Mouse (Mus musculus) lung, postnatal 0 days (tissue): ENCODE measurements around the gene Trp53. TPM values are rescaled to one million over a fixed set of nuclear protein-coding genes. Genes with fewer than 3 reads are reported as not detected.
A peak's percentile ranks its signal among the peaks of the same experiment; 100 is the strongest.

Source experiments
- ATAC-seq: fragments of 200-750 bp; cut with Nextera tagmentation; 2 replicates; pipeline ENCODE4 v1.8.0; 2017; ENCODE audit warnings: moderate library complexity
- DNase-seq: peaks from one replicate; pipeline ENCODE4 v3.0.0-alpha.2; 2016; ENCODE audit warnings: low spot score
- H3K27ac ChIP-seq: fragments of 300-500 bp; sonication (generic); 2 replicates; pipeline ENCODE4 v1.5.1; 2014; ENCODE audit warnings: antibody characterized with exemption, mild to moderate bottlenecking, low read length, mixed read lengths
- H3K27me3 ChIP-seq: fragments of 300-500 bp; sonication (generic); replicated peaks from 2 replicates; pipeline ENCODE4 v1.6.1; 2014; ENCODE audit warnings: low read length, mixed read lengths; ENCODE audit not compliant: insufficient read depth
- H3K36me3 ChIP-seq: fragments of 300-500 bp; sonication (generic); 2 replicates; pipeline ENCODE4 v1.6.1; 2014; ENCODE audit warnings: low read length, mixed read lengths; ENCODE audit not compliant: insufficient read depth
- H3K4me1 ChIP-seq: fragments of 300-500 bp; sonication (generic); 2 replicates; pipeline ENCODE4 v1.6.1; 2014; ENCODE audit warnings: antibody characterized with exemption, low read depth, low read length, mixed read lengths; ENCODE audit not compliant: insufficient read depth
- H3K4me2 ChIP-seq: fragments of 300-500 bp; sonication (generic); replicated peaks from 2 replicates; pipeline ENCODE4 v1.6.1; 2014; ENCODE audit warnings: low read depth, mild to moderate bottlenecking, low read length, moderate library complexity, mixed read lengths
- H3K4me3 ChIP-seq: fragments of 300-500 bp; sonication (generic); 2 replicates; pipeline ENCODE4 v1.5.1; 2014; ENCODE audit warnings: low read depth, low read length
- H3K9ac ChIP-seq: fragments of 300-500 bp; sonication (generic); replicated peaks from 2 replicates; pipeline ENCODE4 v1.6.1; 2014; ENCODE audit warnings: low read depth, mild to moderate bottlenecking
- H3K9me3 ChIP-seq: fragments of 300-500 bp; sonication (generic); 2 replicates; pipeline ENCODE4 v1.6.1; 2016; ENCODE audit warnings: low read length, mixed read lengths
- CTCF ChIP-seq: IDR thresholded peaks from 2 replicates; pipeline ENCODE4 v1.5.1; 2016; ENCODE audit warnings: antibody characterized with exemption, mild to moderate bottlenecking
- EP300 ChIP-seq: IDR thresholded peaks from 2 replicates; pipeline ENCODE4 v1.6.1; 2016; ENCODE audit warnings: antibody characterized with exemption, mild to moderate bottlenecking, control low read depth
- WGBS: fragments of 180-500 bp; shearing (Covaris S2); extraction: QIAGEN DNeasy Blood & Tissue Kit; methylation state at CpG from one replicate; pipeline ENCODE4 v1.1.7; 2014; 5-methylcytosine and 5-hydroxymethylcytosine counted together
- polyA plus RNA-seq: library from polyadenylated mRNA; unstranded; fragments of >200 nt; fragmentation: Nextera tagmentation; extraction: Ambion mirVana; gene quantifications from 2 replicates; pipeline ENCODE4 v1.2.1, GENCODE M21; 2015

Gene Trp53
- polyA plus RNA-seq, 1 experiment from 2014 or later: 39.8 TPM

DNA sequence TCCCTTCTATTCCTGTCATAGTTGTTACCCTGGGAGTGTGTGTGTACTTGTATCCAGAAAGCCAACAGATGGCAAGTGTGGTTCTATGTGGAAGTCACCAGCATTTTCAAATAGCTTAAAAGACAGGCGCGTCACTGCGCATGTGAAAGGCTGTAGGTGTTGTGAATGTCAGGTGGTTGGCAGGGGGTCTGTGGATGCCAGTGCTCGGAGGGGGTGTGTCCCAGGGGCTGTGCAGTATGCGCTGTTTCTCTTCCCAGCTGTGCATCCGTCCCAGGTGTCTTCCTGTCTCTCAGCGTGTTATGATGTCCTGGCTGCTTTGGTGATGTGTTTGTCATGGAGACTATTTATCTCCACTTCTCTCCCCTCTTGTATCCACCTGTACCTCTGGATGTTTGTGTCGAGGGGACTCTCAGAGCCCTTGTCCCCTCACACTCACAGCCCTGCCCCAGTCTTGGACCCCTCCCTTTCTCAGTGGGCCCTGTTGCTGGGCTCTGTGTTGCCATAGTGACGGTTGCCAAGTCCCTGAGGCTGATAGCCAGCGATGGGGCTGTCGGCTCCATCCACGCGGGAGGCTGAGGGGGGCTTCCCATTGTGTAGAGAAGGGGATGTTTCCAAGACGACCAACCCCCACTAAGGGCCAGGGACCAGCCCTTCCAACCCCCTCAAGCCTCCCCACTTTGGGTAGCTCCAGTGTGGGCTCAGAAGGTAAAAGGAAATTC lies 27.4 kb upstream of the Trp53 start:
- DNase-seq: no peak

DNA sequence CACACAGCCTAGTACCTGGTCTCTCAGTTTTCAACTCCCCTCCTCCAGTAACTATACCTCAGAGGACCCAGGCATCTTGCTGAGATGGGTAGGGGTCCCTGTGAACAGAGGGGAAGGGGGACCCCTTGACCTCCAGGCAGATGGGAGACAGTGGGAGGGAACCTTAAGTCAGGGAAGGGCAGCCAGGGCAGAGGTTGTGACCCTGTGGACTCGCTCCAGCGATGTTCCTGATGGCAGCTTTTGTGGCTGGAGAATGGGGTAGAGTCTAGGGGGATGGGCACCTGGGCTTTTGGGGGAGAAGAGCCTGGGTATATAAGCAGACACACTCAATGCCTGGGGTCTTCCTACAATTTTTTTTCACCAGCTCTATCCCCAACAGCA lies 26.8 kb upstream of the Trp53 start:
- H3K36me3 ChIP-seq: no peaks in the 10 kb centered on the region
- no peaks in the 10 kb centered on the region for H3K27me3 ChIP-seq

More for the DNA sequence above, 27.4 kb upstream of the Trp53 start:
- Histone ChIP-seq H3K36me3 (no peaks in the 10 kb centered on the region), H3K4me3 (no peak overlapping the region), H3K9ac (no peak overlapping the region), H3K4me1 (no peaks in the 10 kb centered on the region), H3K9me3 (no peaks in the 10 kb centered on the region), H3K27ac (no peak overlapping the region), H3K4me2 (no peak overlapping the region), H3K27me3 (no peaks in the 10 kb centered on the region)
- TF ChIP-seq CTCF (no peak), EP300 (no peak)
- 24% methylated on average over 14 of the region's 14 CpGs for WGBS
- ATAC-seq: no peak

DNA sequence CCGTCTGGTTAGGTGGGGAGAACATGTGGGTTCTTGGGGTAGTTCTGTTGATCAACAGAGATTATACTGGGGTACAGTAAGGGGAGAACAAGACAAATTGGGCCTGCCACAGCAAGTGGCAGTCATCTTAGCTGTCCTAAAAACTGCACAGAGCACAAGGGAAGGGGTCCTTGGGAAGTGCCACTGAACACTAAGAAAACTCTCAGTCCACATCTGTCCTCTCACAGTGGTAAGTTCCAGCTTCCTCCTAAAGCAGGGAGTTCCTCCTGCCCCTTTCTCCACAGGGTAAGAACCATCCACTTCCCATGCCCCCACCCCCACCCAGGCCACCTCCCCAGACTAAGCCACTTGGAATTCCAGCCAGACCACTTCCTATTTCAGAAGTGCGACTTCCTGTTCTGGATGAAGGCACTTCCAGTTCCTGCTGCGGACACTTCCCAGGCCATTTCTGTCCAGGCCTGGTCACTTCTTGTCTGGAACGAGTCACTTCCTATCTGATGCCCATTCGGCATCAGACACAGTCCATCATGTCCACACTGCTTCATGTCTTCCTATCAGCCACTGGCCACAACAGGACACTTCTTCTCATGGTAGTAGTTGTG lies 25.5 kb upstream of the Trp53 start:
- DNase-seq: peak; percentile 24
- WGBS: 43% methylated on average over 5 of the region's 5 CpGs

More for the DNA sequence above, 26.8 kb upstream of the Trp53 start:
- H3K4me3 ChIP-seq: no peak overlapping the region
- no peak overlapping the region for H3K9ac ChIP-seq
- DNase-seq (no peak), ATAC-seq (no peak)
- 25% methylated on average over 2 of the region's 2 CpGs for WGBS
- no peak overlapping the region for H3K4me2 ChIP-seq
- H3K27ac ChIP-seq: no peak overlapping the region
- no peak for TF ChIP-seq CTCF
- TF ChIP-seq EP300: no peak
- no peaks in the 10 kb centered on the region for H3K9me3 ChIP-seq
- no peaks in the 10 kb centered on the region for H3K4me1 ChIP-seq

DNA sequence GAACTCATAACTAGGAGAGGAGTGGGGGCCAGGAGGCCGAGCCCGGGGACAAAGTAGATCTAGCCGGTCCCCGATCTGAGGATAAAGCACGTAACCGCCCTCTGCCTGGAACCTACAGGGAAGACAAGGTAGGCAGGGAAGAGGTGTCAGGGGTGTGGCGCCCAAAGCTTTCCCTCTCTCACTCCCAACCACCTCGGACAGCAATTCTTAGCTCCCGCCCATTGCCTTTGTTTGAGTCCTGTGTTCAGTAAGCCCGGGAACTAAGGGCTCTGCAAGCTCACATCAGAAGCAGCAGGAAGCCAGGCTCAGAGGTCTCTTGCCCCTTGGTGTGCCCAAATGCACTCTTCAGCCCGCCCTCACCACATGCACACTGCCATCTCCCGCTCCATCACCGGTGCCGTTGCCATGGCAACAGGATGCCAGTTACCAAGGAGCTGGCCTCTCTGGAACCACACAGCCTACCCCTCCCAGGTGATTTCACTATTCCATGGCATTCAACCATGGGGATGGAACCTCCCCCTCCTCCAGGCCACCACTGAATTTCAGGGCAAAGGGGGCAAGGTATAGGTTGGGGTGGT lies 22.7 kb upstream of the Trp53 start:
- ATAC-seq (no peak), DNase-seq (no peak)
- no peak overlapping the region for H3K9ac ChIP-seq
- H3K27ac ChIP-seq: no peak overlapping the region
- no peak overlapping the region for H3K4me2 ChIP-seq
- 49% methylated on average over 14 of the region's 14 CpGs for WGBS
- H3K27me3 ChIP-seq: no peaks in the 10 kb centered on the region
- TF ChIP-seq CTCF: no peak
- no peak for TF ChIP-seq EP300
- H3K36me3 ChIP-seq: no peaks in the 10 kb centered on the region
- no peaks in the 10 kb centered on the region for H3K9me3 ChIP-seq
- no peak overlapping the region for H3K4me3 ChIP-seq
- H3K4me1 ChIP-seq: no peaks in the 10 kb centered on the region

More for the DNA sequence above, 25.5 kb upstream of the Trp53 start:
- H3K4me1 ChIP-seq: no peaks in the 10 kb centered on the region
- ATAC-seq: peak; percentile 40
- H3K4me2 ChIP-seq: no peak overlapping the region
- H3K9me3 ChIP-seq: no peaks in the 10 kb centered on the region
- H3K27me3 ChIP-seq: no peaks in the 10 kb centered on the region
- no peaks in the 10 kb centered on the region for H3K36me3 ChIP-seq
- TF ChIP-seq EP300 (no peak), CTCF (no peak)
- no peak overlapping the region for H3K27ac ChIP-seq
- H3K9ac ChIP-seq: no peak overlapping the region
- no peak overlapping the region for H3K4me3 ChIP-seq

DNA sequence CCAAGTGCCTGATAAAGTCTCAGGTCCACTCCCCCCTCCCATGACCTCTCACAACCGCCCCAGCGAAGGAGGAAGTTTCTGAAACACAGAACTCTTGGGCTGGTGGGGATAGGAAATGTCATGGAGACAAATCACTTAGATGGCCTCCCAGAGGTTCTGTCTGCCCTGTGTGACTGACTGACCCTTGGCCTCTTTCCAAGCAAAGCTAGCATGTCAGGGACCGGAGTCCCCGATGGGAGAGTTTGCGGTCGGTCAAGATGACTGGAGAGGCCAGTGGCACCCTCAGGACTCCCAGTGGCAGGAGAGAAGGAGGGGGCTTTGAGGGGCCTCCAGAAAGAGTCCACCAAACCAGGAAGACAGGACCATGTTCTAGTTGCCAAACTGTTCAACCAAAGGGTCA lies 21.4 kb upstream of the Trp53 start:
- 17% methylated on average over 6 of the region's 6 CpGs for WGBS
- DNase-seq (no peak), ATAC-seq (no peak)
- Histone ChIP-seq H3K4me2 (no peak overlapping the region), H3K27me3 (no peaks in the 10 kb centered on the region), H3K9ac (no peak overlapping the region), H3K27ac (no peak overlapping the region), H3K4me1 (no peaks in the 10 kb centered on the region), H3K9me3 (no peaks in the 10 kb centered on the region), H3K4me3 (no peak overlapping the region), H3K36me3 (no peaks in the 10 kb centered on the region)
- TF ChIP-seq CTCF: no peak
- TF ChIP-seq EP300: no peak

DNA sequence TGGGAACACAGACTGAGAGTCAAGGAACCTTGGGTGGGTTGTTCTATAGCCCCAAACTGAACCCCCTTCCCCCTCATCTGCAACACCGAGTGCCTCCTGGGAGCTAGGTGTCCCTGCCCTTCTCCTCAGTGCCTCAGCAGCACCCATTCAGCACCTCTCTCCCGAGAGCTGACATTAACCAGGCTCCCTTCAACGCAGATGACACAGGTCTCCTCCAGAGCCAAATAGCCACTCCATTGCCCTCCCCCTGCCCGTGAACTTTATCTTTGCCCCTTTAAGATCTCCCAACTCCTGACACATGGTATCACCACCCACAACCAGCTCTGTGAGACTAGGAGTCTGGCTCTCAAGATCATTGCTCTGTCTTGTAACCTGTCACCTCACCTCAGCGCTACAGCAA lies 21.0 kb upstream of the Trp53 start:
- ATAC-seq (no peak), DNase-seq (no peak)
- H3K4me2 ChIP-seq: peak overlapping the region; percentile 91; the same call in 1 of the 2 replicates
- H3K4me3 ChIP-seq: no peak overlapping the region
- H3K9me3 ChIP-seq: no peaks in the 10 kb centered on the region
- H3K4me1 ChIP-seq: no peaks in the 10 kb centered on the region
- WGBS: 17% methylated on average over 5 of the region's 5 CpGs
- H3K9ac ChIP-seq: no peak overlapping the region
- TF ChIP-seq EP300: no peak
- TF ChIP-seq CTCF: no peak
- H3K27me3 ChIP-seq: no peaks in the 10 kb centered on the region
- no peak overlapping the region for H3K27ac ChIP-seq
- no peaks in the 10 kb centered on the region for H3K36me3 ChIP-seq
